Mouse (Mus musculus): Measurements from ENCODE around the gene S100a2. TPM values are rescaled to one million over a fixed set of nuclear protein-coding genes. Genes with fewer than 3 reads are reported as not detected.

The S100a2 gene
- polyA plus RNA-seq, 1 experiment from 2014 or later = not detected

DNA sequence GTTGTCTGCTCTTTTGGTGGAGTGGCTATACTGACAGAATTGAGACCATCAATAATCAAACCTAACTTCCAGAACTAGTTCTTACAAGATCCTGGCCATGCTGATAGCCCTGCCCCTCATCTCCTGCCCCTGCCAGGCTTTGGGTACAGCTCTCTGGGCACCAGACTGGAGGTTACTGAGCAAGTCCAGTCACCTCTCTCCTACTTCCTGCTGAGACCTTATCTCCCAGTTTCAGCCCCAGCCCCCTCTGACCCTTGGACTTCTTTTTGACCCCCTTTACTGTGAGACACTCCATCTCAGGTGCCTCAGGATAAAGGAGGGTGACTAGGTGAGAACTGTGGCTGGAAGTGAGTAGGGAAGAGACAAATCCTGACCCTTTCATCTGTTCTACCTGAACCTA is 19.1 kb downstream of the S100a2 start:
- H3K4me1 ChIP-seq = peaks cover 7% of the 10 kb centered on the region
- no peak overlapping the region for H3K4me3 ChIP-seq
- H3K27ac ChIP-seq = no peak overlapping the region
- peaks cover 14% of the 10 kb centered on the region; the same call in 1 of the 2 replicates for H3K27me3 ChIP-seq (replicated peaks)
- no peak overlapping the region for H3K4me2 ChIP-seq
- ATAC-seq = no peak
- H3K36me3 ChIP-seq = no peaks in the 10 kb centered on the region
- H3K9ac ChIP-seq = no peak overlapping the region
- H3K9me3 ChIP-seq (replicated peaks) = no peaks in the 10 kb centered on the region

DNA sequence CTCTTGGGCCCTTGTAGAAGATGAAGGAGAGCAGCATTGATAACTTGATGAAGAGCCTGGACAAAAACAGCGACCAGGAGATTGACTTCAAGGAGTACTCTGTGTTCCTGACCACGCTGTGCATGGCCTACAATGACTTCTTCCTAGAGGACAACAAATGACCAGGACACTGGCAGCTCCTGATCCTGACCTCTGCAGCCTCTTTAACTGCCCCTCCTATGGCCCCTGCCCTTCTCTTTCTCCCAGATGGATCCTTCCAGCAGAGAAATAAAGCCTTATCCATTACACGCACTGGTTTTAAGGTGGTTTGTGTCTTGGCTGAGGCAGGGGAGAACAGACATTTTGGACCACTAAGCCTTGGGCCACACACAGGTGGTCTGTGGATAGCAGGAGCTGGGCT is 21.4 kb downstream of the S100a2 start:
- no peak for ATAC-seq
- no peak overlapping the region for H3K4me2 ChIP-seq
- H3K4me3 ChIP-seq = no peak overlapping the region
- H3K9me3 ChIP-seq (replicated peaks) = no peaks in the 10 kb centered on the region
- 68% methylated on average over 3 of the region's 3 CpGs for WGBS (ENCODE audit: insufficient replicate concordance)
- H3K4me1 ChIP-seq = peaks cover 7% of the 10 kb centered on the region
- H3K27me3 ChIP-seq (replicated peaks) = peaks cover 14% of the 10 kb centered on the region; the same call in 1 of the 2 replicates
- H3K9ac ChIP-seq = no peak overlapping the region
- no peak overlapping the region for H3K27ac ChIP-seq
- no peaks in the 10 kb centered on the region for H3K36me3 ChIP-seq

DNA sequence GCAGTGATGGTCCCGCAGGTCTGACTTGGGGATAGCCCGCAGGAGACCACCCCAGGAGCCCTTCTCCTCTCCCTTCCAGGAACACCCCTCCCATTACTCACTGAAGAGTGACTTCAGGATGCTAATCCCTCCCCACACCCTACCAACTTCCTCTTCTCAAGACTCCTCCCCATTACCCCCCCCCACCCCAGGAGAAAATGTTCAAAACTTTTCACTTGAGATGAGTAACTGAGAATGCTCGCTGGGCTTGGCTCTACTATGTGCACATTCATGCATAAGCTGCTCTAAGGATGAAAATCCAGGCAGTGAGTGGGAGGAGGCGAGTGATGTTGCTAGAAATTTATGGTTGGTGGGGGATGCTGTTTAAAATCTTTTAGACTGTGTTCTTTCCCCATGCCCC is 22.0 kb downstream of the S100a2 start:
- H3K9me3 ChIP-seq (replicated peaks) = no peaks in the 10 kb centered on the region
- peaks cover 14% of the 10 kb centered on the region; the same call in 1 of the 2 replicates for H3K27me3 ChIP-seq (replicated peaks)
- no peak overlapping the region for H3K4me2 ChIP-seq
- WGBS (ENCODE audit: insufficient replicate concordance) = 32% methylated on average over 4 of the region's 4 CpGs
- H3K4me3 ChIP-seq = no peak overlapping the region
- H3K27ac ChIP-seq = no peak overlapping the region
- ATAC-seq = no peak
- no peaks in the 10 kb centered on the region for H3K36me3 ChIP-seq
- H3K9ac ChIP-seq = no peak overlapping the region
- H3K4me1 ChIP-seq = peaks cover 7% of the 10 kb centered on the region

DNA sequence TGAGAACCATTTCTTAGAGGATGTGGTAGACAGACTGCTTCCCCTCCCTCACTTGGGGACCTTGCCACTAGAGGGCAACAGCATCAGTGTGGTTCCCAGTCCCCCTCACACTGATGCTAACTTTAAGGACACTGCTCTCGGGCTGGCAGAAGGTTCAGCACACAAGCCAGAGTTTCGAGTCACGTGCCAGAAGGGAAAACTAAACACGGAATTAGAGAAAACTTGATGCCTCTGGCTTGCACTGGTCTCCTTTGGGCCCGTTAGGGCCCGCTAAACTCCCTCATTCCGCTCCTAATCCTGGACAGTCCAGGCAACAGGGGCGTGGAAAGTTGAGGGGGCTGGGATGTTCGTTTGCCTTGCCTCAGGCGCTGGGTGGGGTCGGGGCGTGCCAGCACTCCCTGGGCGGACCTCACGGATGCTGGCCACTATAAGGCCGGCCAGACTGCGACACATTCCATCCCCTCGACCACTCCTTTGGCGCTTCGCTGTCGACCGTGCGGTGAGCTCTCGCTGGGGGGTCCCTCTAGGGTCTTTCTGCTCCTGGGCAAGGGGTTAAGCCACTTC is 22.8 kb downstream of the S100a2 start, which contains the start of gene S100a6:
TSS of gene S100a6 (plus strand) at position 155 of the 564 bp plus-strand sequence.
- H3K4me2 ChIP-seq = peak within 1 kb of the TSS; percentile 58
- H3K36me3 ChIP-seq = no peaks in the 10 kb centered on the region
- WGBS (ENCODE audit: insufficient replicate concordance) = under 1% methylated on average over 23 of the region's 23 CpGs
- no peaks in the 10 kb centered on the region for H3K9me3 ChIP-seq (replicated peaks)
- H3K27ac ChIP-seq = no peak within 1 kb of the TSS
- no peak within 1 kb of the TSS for H3K9ac ChIP-seq
- H3K4me1 ChIP-seq = peaks cover 7% of the 10 kb centered on the region
- H3K27me3 ChIP-seq (replicated peaks) = peaks cover 14% of the 10 kb centered on the region; the same call in 1 of the 2 replicates
- peak; percentile 53; the same call in 1 of the 2 replicates for ATAC-seq
- peak within 1 kb of the TSS; percentile 25 for H3K4me3 ChIP-seq

DNA sequence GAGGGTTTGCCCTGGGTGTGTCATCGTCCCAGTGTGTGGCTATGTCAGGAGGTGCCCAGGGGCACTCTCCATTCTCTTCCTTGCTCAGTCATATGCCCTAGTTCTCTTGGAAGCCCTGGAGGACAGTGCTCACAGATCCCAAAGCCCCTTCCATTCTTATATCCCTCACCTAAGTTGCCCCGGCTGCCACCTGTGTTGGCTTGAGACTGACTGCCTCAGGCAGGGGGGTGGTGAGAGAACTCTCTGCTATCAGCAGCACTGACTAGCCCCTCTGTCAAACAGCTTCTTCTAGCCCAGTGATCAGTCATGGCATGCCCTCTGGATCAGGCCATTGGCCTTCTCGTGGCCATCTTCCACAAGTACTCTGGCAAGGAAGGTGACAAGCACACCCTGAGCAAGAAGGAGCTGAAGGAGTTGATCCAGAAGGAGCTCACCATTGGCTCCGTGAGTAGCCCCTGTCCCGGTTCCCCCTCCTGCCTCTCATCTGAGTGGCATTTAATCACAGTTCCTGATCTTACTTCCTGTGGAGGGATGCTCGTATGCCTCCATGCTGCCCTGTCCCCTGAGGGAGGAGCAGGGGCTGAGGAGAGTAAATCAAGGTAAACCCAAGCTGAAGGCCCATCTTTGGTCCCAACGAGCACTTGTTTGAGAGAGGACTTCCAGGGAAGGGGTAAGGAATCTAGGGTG is 23.6 kb downstream of the S100a2 start:
- H3K27ac ChIP-seq = no peak overlapping the region
- 0 out of 2 replicates have a peak overlapping the region, but pooled peaks have one; percentile 25 for H3K4me3 ChIP-seq
- WGBS (ENCODE audit: insufficient replicate concordance) = 34% methylated on average over 7 of the region's 7 CpGs
- no peaks in the 10 kb centered on the region for H3K36me3 ChIP-seq
- peaks cover 14% of the 10 kb centered on the region; the same call in 1 of the 2 replicates for H3K27me3 ChIP-seq (replicated peaks)
- H3K9me3 ChIP-seq (replicated peaks) = no peaks in the 10 kb centered on the region
- peak overlapping the region; percentile 58 for H3K4me2 ChIP-seq
- H3K4me1 ChIP-seq = peaks cover 7% of the 10 kb centered on the region
- H3K9ac ChIP-seq = no peak overlapping the region
- no peak for ATAC-seq

DNA sequence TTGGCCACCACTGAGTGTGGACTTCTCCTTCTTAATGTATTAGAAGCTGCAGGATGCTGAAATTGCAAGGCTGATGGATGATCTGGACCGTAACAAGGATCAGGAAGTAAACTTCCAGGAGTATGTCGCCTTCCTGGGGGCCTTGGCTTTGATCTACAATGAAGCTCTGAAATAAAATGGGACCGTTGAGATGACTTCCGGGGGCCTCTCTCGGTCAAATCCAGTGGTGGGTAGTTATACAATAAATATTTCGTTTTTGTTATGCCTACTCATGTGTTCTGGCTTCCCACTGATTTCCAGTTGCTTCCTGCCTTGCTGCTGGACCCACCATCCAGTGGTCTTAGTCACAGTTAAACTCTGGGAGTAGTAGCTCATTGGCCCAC is 24.1 kb downstream of the S100a2 start:
- H3K9me3 ChIP-seq (replicated peaks) = no peaks in the 10 kb centered on the region
- H3K9ac ChIP-seq = no peak overlapping the region
- ATAC-seq = no peak
- H3K4me2 ChIP-seq = no peak overlapping the region
- 63% methylated on average over 6 of the region's 6 CpGs for WGBS (ENCODE audit: insufficient replicate concordance)
- peaks cover 14% of the 10 kb centered on the region; the same call in 1 of the 2 replicates for H3K27me3 ChIP-seq (replicated peaks)
- no peaks in the 10 kb centered on the region for H3K36me3 ChIP-seq
- H3K4me3 ChIP-seq = no peak overlapping the region
- H3K27ac ChIP-seq = no peak overlapping the region
- H3K4me1 ChIP-seq = peaks cover 7% of the 10 kb centered on the region

DNA sequence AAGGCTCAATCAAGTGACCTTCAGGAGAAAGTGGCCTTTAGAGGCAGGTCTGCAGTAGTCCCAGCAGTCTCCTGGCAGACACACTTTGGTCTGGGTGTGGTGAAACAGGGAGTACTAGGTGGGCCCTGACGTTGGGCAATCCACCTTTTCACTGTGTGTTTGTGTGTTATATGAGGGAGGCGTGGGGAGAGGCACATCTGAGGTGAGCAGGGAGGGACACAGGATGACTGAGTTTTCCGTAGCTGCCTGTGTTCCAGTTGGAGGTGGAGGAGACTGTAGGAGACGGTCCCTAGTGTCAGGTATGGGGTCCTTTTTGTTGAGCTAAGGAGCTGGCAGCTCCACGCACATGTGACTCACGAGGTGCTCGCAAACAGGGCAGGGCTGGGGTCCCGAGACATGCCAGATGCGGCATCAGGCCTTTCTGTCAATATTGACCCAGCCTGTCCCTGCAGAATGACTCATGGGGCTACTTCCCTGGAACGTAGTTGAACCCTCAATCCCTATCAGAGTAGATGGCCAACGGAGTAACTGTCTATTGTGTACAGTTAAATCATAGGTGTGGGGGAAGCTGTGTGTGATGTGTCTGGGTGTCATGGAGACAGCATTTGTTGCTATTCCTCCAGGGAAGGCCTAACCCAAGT is 24.7 kb downstream of the S100a2 start:
- no peak overlapping the region for H3K9ac ChIP-seq
- peaks cover 14% of the 10 kb centered on the region; the same call in 1 of the 2 replicates for H3K27me3 ChIP-seq (replicated peaks)
- 63% methylated on average over 11 of the region's 11 CpGs for whole genome bisulfite sequencing (ENCODE audit: insufficient replicate concordance)
- no peak overlapping the region for H3K4me3 ChIP-seq
- peaks cover 7% of the 10 kb centered on the region for H3K4me1 ChIP-seq
- H3K36me3 ChIP-seq = no peaks in the 10 kb centered on the region
- no peaks in the 10 kb centered on the region for H3K9me3 ChIP-seq (replicated peaks)
- H3K4me2 ChIP-seq = no peak overlapping the region
- ATAC-seq = no peak
- H3K27ac ChIP-seq = no peak overlapping the region

DNA sequence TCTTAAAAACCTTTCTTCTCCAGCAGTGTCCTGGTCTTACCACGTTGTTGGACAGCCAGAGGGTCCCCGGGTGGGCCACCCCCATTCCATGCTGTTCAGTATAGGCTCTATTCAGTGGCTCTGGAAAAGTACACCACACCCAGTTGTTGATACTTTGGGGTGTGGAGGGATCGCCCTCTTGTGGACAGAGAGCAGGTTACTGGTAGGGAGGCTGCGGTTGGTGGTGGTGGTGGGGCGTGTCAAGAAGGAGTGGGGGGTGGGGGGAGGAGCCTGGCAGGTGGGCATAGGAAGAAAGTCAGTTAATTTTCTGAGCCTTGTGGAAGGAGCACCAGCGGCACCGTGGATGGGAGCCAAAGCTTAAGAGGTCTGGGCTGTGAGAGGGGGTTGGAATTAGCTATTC is 25.4 kb downstream of the S100a2 start:
- H3K4me2 ChIP-seq = no peak overlapping the region
- 5% methylated on average over 7 of the region's 7 CpGs for WGBS (ENCODE audit: insufficient replicate concordance)
- no peaks in the 10 kb centered on the region for H3K36me3 ChIP-seq

DNA sequence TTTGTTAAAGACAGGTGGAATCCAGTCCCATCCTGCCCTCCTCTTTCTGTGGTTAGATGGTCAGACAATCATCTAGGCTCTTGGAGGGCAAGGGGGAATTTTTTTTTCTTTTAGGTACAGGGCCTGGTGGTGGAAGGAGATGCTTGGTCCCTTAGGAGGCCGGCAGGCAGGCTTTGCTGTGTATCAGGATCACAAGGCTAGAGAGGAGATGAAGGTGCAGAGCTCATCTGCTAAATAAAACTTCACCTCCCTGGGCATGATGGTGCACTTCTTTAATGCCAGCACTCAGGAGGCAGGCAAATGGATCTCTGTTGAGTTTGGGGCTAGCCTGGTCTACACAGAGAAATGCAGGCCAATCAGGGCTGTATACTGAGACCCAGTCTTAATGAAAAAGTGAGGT is 25.9 kb downstream of the S100a2 start:
- Histone ChIP-seq H3K4me3 (no peak overlapping the region), H3K27ac (no peak overlapping the region)

More for the DNA sequence above, 25.4 kb downstream of the S100a2 start:
- no peak overlapping the region for H3K27ac ChIP-seq
- H3K9ac ChIP-seq = no peak overlapping the region
- H3K9me3 ChIP-seq (replicated peaks) = no peaks in the 10 kb centered on the region
- no peak overlapping the region for H3K4me3 ChIP-seq
- ATAC-seq = peak; percentile 46; the same call in 1 of the 2 replicates
- peaks cover 7% of the 10 kb centered on the region for H3K4me1 ChIP-seq
- H3K27me3 ChIP-seq (replicated peaks) = peaks cover 14% of the 10 kb centered on the region; the same call in 1 of the 2 replicates

DNA sequence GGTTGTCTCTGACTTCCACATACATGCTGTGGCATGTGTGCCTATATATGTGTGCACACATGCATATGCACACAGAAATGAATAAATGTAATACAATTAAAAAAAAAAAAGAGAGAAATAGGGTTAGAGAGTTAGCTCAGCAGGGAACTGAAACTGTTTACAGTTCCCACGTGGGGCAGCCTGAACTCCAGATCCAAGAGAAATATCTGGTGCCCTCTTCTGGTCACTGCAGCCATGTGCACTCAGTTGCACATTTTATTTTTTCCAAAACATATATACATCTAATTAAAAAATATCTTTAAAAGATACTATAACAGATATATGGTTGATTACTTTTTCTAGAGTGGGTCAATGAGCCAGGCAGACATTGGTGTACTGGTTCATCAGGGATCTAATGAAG is 27.5 kb downstream of the S100a2 start:
- ATAC-seq = no peak
- 0% methylated on average over 1 of the region's 1 CpGs for WGBS (ENCODE audit: insufficient replicate concordance)

More for the DNA sequence above, 25.9 kb downstream of the S100a2 start:
- no peak overlapping the region for H3K9ac ChIP-seq
- 67% methylated on average over 1 of the region's 1 CpGs for WGBS (ENCODE audit: insufficient replicate concordance)
- H3K36me3 ChIP-seq = no peaks in the 10 kb centered on the region
- H3K4me1 ChIP-seq = peaks cover 7% of the 10 kb centered on the region
- peaks cover 14% of the 10 kb centered on the region; the same call in 1 of the 2 replicates for H3K27me3 ChIP-seq (replicated peaks)
- no peak overlapping the region for H3K4me2 ChIP-seq
- ATAC-seq = no peak
- H3K9me3 ChIP-seq (replicated peaks) = no peaks in the 10 kb centered on the region

DNA sequence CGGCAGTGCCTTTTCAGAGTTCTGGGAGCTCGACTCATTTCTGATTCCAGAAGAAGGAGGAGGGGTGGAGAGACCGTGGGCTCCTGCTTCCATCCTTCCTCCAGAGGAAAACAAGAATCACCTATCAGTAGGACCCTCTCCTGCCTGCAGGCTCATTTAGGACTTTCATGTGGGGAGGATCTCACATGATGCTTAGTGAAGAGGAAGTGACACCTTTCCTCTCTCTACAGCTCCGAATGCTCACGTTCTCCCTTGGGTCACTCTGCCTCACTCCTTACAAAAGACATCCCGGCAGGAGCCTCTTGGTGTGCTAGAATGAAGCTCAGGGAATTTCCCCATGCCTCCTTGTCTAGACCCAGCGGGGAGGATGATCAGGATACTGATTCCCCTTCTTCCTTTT is 31.5 kb downstream of the S100a2 start:
- Histone ChIP-seq H3K36me3 (no peaks in the 10 kb centered on the region), H3K9me3 (replicated peaks) (no peaks in the 10 kb centered on the region), H3K9ac (no peak overlapping the region), H3K4me3 (no peak overlapping the region), H3K4me2 (no peak overlapping the region), H3K4me1 (no peaks in the 10 kb centered on the region), H3K27me3 (replicated peaks) (peaks cover 4% of the 10 kb centered on the region; the same call in 1 of the 2 replicates), H3K27ac (no peak overlapping the region)
- no peak for ATAC-seq
- 28% methylated on average over 7 of the region's 7 CpGs for WGBS (ENCODE audit: insufficient replicate concordance)

More for the DNA sequence above, 27.5 kb downstream of the S100a2 start:
- no peak overlapping the region for H3K9ac ChIP-seq
- no peak overlapping the region for H3K4me3 ChIP-seq
- H3K27me3 ChIP-seq (replicated peaks) = peaks cover 18% of the 10 kb centered on the region; the same call in 1 of the 2 replicates
- no peak overlapping the region for H3K4me2 ChIP-seq
- no peaks in the 10 kb centered on the region for H3K36me3 ChIP-seq
- H3K27ac ChIP-seq = no peak overlapping the region
- peaks cover 7% of the 10 kb centered on the region for H3K4me1 ChIP-seq
- H3K9me3 ChIP-seq (replicated peaks) = no peaks in the 10 kb centered on the region
